Mouse (Mus musculus) midbrain, embryonic 14.5 days (tissue): ENCODE results near the gene Zbed5. TPM values are rescaled to one million over a fixed set of nuclear protein-coding genes. Genes with fewer than 3 reads are reported as not detected.

Source experiments
- ATAC-seq: fragments of 200-750 bp; cut with Nextera tagmentation; 2 replicates; pipeline ENCODE4 v1.8.0; 2017; ENCODE audit warnings: moderate number of reproducible peaks, moderate library complexity; ENCODE audit not compliant: low FRiP score, low TSS enrichment
- DNase-seq: peaks from one replicate; pipeline ENCODE4 v3.0.0-alpha.2; 2015
- H3K27ac ChIP-seq: fragments of 300-500 bp; sonication (generic); replicated peaks from 2 replicates; pipeline ENCODE4 v1.5.1; 2014; ENCODE audit warnings: mild to moderate bottlenecking, low read depth, low read length, moderate library complexity
- H3K27me3 ChIP-seq: fragments of 300-500 bp; sonication (generic); 2 replicates; pipeline ENCODE4 v1.6.1; 2014; ENCODE audit warnings: low read length, control low read depth, mixed read lengths; ENCODE audit not compliant: control insufficient read depth, insufficient read depth
- H3K36me3 ChIP-seq: fragments of 300-500 bp; sonication (generic); 2 replicates; pipeline ENCODE4 v1.6.1; 2014; ENCODE audit warnings: low read length, control low read depth; ENCODE audit not compliant: control insufficient read depth, insufficient read depth
- H3K4me1 ChIP-seq: fragments of 300-500 bp; sonication (generic); 2 replicates; pipeline ENCODE4 v1.6.1; 2014; ENCODE audit warnings: mild to moderate bottlenecking, antibody characterized with exemption, low read length, control low read depth; ENCODE audit not compliant: control insufficient read depth, insufficient read depth
- H3K4me2 ChIP-seq: fragments of 300-500 bp; sonication (generic); 2 replicates; pipeline ENCODE4 v1.6.1; 2014; ENCODE audit warnings: mild to moderate bottlenecking, low read length, moderate library complexity
- H3K4me3 ChIP-seq: fragments of 300-500 bp; sonication (generic); replicated peaks from 2 replicates; pipeline ENCODE4 v1.5.1; 2014; ENCODE audit warnings: low read depth, low read length
- H3K9ac ChIP-seq: fragments of 300-500 bp; sonication (generic); replicated peaks from 2 replicates; pipeline ENCODE4 v1.6.1; 2014; ENCODE audit warnings: mild to moderate bottlenecking, low read length, moderate library complexity
- H3K9me3 ChIP-seq: fragments of 300-500 bp; sonication (generic); 2 replicates; pipeline ENCODE4 v1.6.1; 2016; ENCODE audit warnings: low read length, control low read depth, mixed read lengths; ENCODE audit not compliant: control insufficient read depth
- WGBS: fragments of 180-500 bp; shearing (Covaris S2); extraction: QIAGEN DNeasy Blood & Tissue Kit; methylation state at CpG from one replicate; pipeline ENCODE4 v1.1.7; 2014; 5-methylcytosine and 5-hydroxymethylcytosine counted together
- polyA plus RNA-seq: library from polyadenylated mRNA; unstranded; fragments of >200 nt; fragmentation: Nextera tagmentation; extraction: Ambion mirVana; gene quantifications from 2 replicates; pipeline ENCODE4 v1.2.1, GENCODE M21; 2014

Zbed5 gene
- polyA plus RNA-seq, result 20.0 and 20.1 TPM in 2 replicates

GRCm38 (mm10) chr5:129895198-129896088, at the start of gene Zbed5:
Zbed5 (plus strand) TSS chr5:129895723.
- 3% methylated on average over 44 of the region's 44 CpGs for WGBS
- Histone ChIP-seq H3K9ac (peak within 1 kb of the TSS; percentile 55), H3K4me2 (peak within 1 kb of the TSS; percentile 66), H3K4me1 (peaks cover 6% of the 10 kb centered on the region; the same call in 1 of the 2 replicates), H3K36me3 (0 out of 2 replicates have a peak, but pooled peaks cover 1% of the 10 kb centered on the region), H3K27me3 (no peaks in the 10 kb centered on the region), H3K4me3 (peak within 1 kb of the TSS; percentile 57), H3K9me3 (no peaks in the 10 kb centered on the region), H3K27ac (no peak within 1 kb of the TSS; the same call in 1 of the 2 replicates)
- ATAC-seq (peak; percentile 98), DNase-seq (peak; percentile 96)

- H3K4me2 ChIP-seq, result peak within 1 kb of the TSS; percentile 75
- H3K4me1 ChIP-seq, result peaks cover 4% of the 10 kb centered on the region
- peak within 1 kb of the TSS; percentile 65 for H3K4me3 ChIP-seq
- H3K27ac ChIP-seq, result peak within 1 kb of the TSS; percentile 80
- H3K9ac ChIP-seq, result peak within 1 kb of the TSS; percentile 66
- DNase-seq (peak; percentile 98), ATAC-seq (peak; percentile 96)
- H3K27me3 ChIP-seq, result no peaks in the 10 kb centered on the region
- H3K9me3 ChIP-seq, result no peaks in the 10 kb centered on the region
- 13% methylated on average over 22 of the region's 22 CpGs for WGBS
- H3K36me3 ChIP-seq, result peaks cover 25% of the 10 kb centered on the region
Observed at GRCm38 (mm10) chr5:129846752-129847557, 48.6 kb upstream of the Zbed5 start, which contains the start of gene Sumf2. Sumf2 (plus strand) TSS chr5:129846986.

GRCm38 (mm10) chr5:129847558-129847820, 48.0 kb upstream of the Zbed5 start:
- peak overlapping the region; percentile 66; the same call in 1 of the 2 replicates for H3K9ac ChIP-seq
- ATAC-seq (no peak), DNase-seq (peak; percentile 14)
- no peaks in the 10 kb centered on the region for H3K9me3 ChIP-seq
- peaks cover 25% of the 10 kb centered on the region for H3K36me3 ChIP-seq
- 59% methylated on average over 8 of the region's 8 CpGs for WGBS
- H3K4me1 ChIP-seq, result peaks cover 4% of the 10 kb centered on the region
- no peaks in the 10 kb centered on the region for H3K27me3 ChIP-seq
- peak overlapping the region; percentile 65 for H3K4me3 ChIP-seq
- peak overlapping the region; percentile 75 for H3K4me2 ChIP-seq
- H3K27ac ChIP-seq, result no peak overlapping the region

GRCm38 (mm10) chr5:129855163-129855562, 40.4 kb upstream of the Zbed5 start:
- H3K4me3 ChIP-seq, result no peak overlapping the region
- no peaks in the 10 kb centered on the region for H3K4me1 ChIP-seq
- H3K27ac ChIP-seq, result no peak overlapping the region
- no peak for DNase-seq
- WGBS, result 42% methylated on average over 5 of the region's 5 CpGs
- H3K9ac ChIP-seq, result no peak overlapping the region
- H3K9me3 ChIP-seq, result no peaks in the 10 kb centered on the region
- H3K27me3 ChIP-seq, result no peaks in the 10 kb centered on the region
- peaks cover 52% of the 10 kb centered on the region for H3K36me3 ChIP-seq
- no peak for ATAC-seq
- H3K4me2 ChIP-seq, result no peak overlapping the region

- H3K4me3 ChIP-seq, result no peak overlapping the region
Observed at GRCm38 (mm10) chr5:129856414-129856813, 39.1 kb upstream of the Zbed5 start.

GRCm38 (mm10) chr5:129862325-129862724, 33.2 kb upstream of the Zbed5 start:
- no peaks in the 10 kb centered on the region for H3K27me3 ChIP-seq
- no peaks in the 10 kb centered on the region for H3K9me3 ChIP-seq
- H3K4me1 ChIP-seq, result no peaks in the 10 kb centered on the region
- WGBS, result 99% methylated on average over 6 of the region's 6 CpGs
- DNase-seq (no peak), ATAC-seq (no peak)
- no peak overlapping the region for H3K27ac ChIP-seq
- H3K4me3 ChIP-seq, result no peak overlapping the region
- H3K36me3 ChIP-seq, result peaks cover 35% of the 10 kb centered on the region
- no peak overlapping the region for H3K4me2 ChIP-seq
- H3K9ac ChIP-seq, result no peak overlapping the region

More at GRCm38 (mm10) chr5:129856414-129856813, 39.1 kb upstream of the Zbed5 start:
- peaks cover 56% of the 10 kb centered on the region for H3K36me3 ChIP-seq
- no peaks in the 10 kb centered on the region for H3K9me3 ChIP-seq
- ATAC-seq, result no peak
- no peaks in the 10 kb centered on the region for H3K4me1 ChIP-seq
- no peak overlapping the region for H3K4me2 ChIP-seq
- DNase-seq, result no peak
- H3K27me3 ChIP-seq, result no peaks in the 10 kb centered on the region
- H3K9ac ChIP-seq, result no peak overlapping the region
- no peak overlapping the region for H3K27ac ChIP-seq
- 88% methylated on average over 5 of the region's 5 CpGs for WGBS

GRCm38 (mm10) chr5:129864467-129864866, 31.1 kb upstream of the Zbed5 start:
- no peak overlapping the region for H3K4me2 ChIP-seq
- H3K9ac ChIP-seq, result no peak overlapping the region
- WGBS, result 8% methylated on average over 18 of the region's 18 CpGs

GRCm38 (mm10) chr5:129865841-129866240, 29.7 kb upstream of the Zbed5 start:
- Histone ChIP-seq H3K4me2 (no peak overlapping the region), H3K9me3 (no peaks in the 10 kb centered on the region), H3K27ac (no peak overlapping the region), H3K36me3 (peaks cover 10% of the 10 kb centered on the region; the same call in 1 of the 2 replicates), H3K4me3 (no peak overlapping the region), H3K9ac (no peak overlapping the region), H3K27me3 (no peaks in the 10 kb centered on the region), H3K4me1 (no peaks in the 10 kb centered on the region)
- DNase-seq, result no peak
- no peak for ATAC-seq
- 90% methylated on average over 12 of the region's 12 CpGs for WGBS

More at GRCm38 (mm10) chr5:129864467-129864866, 31.1 kb upstream of the Zbed5 start:
- Histone ChIP-seq H3K9me3 (no peaks in the 10 kb centered on the region), H3K4me1 (no peaks in the 10 kb centered on the region), H3K36me3 (peaks cover 21% of the 10 kb centered on the region), H3K27ac (no peak overlapping the region), H3K27me3 (no peaks in the 10 kb centered on the region), H3K4me3 (no peak overlapping the region)
- ATAC-seq (no peak), DNase-seq (peak; percentile 35)
